Mouse (Mus musculus): ENCODE measurements at regions not wholly inside any gene's neighbourhood (a gene's known extent, or its start where the extent isn't known, plus 50 kb on each side); places are given as distances from the start of the nearest gene placed in this dataset.

- DNase-seq, result no peak
Measured at GRCm38 (mm10) chr4:87665149-87665548, 368.0 kb downstream of the Mllt3 start.

- DNase-seq, result no peak
Measured at GRCm38 (mm10) chr4:87662876-87663275, 370.3 kb downstream of the Mllt3 start.

GRCm38 (mm10) chr4:87658316-87658715 is 374.8 kb downstream of the Mllt3 start:
- no peak for DNase-seq

GRCm38 (mm10) chr4:87657855-87658254 is 375.3 kb downstream of the Mllt3 start:
- no peak for DNase-seq

- DNase-seq, result no peak
Measured at GRCm38 (mm10) chr4:87653440-87654165, 379.6 kb downstream of the Mllt3 start.

GRCm38 (mm10) chr4:87652314-87652934 is 380.7 kb downstream of the Mllt3 start:
- DNase-seq, result no peak

GRCm38 (mm10) chr4:87651275-87651674 is 381.9 kb downstream of the Mllt3 start:
- DNase-seq, result peak; percentile 6

- DNase-seq, result peak; percentile 34
Measured at GRCm38 (mm10) chr4:87650837-87651236, 382.3 kb downstream of the Mllt3 start.

- DNase-seq, result no peak
Measured at GRCm38 (mm10) chr4:87650393-87650792, 382.8 kb downstream of the Mllt3 start.

- DNase-seq, result no peak
Measured at GRCm38 (mm10) chr4:87648919-87649318, 384.2 kb downstream of the Mllt3 start.

- DNase-seq, result no peak
Measured at GRCm38 (mm10) chr4:87647932-87648911, 384.9 kb downstream of the Mllt3 start.

GRCm38 (mm10) chr4:87642002-87642401 is 391.2 kb downstream of the Mllt3 start:
- DNase-seq, result no peak

GRCm38 (mm10) chr4:87641551-87641950 is 391.6 kb downstream of the Mllt3 start:
- no peak for DNase-seq

- no peak for DNase-seq
Measured at GRCm38 (mm10) chr4:87638380-87638646, 394.9 kb downstream of the Mllt3 start.

GRCm38 (mm10) chr4:87637629-87638379 is 395.4 kb downstream of the Mllt3 start:
- DNase-seq, result no peak

GRCm38 (mm10) chr4:87611116-87611515 is 380.8 kb upstream of the Slc24a2 start:
- no peak for DNase-seq

- no peak for DNase-seq
Measured at GRCm38 (mm10) chr4:87593644-87594043, 363.4 kb upstream of the Slc24a2 start.

- DNase-seq, result no peak
Measured at GRCm38 (mm10) chr4:87590797-87591196, 360.5 kb upstream of the Slc24a2 start.

- DNase-seq, result no peak
Measured at GRCm38 (mm10) chr4:87578164-87578563, 347.9 kb upstream of the Slc24a2 start.

- DNase-seq, result no peak
Measured at GRCm38 (mm10) chr4:87570950-87571349, 340.7 kb upstream of the Slc24a2 start.

GRCm38 (mm10) chr4:87570470-87570891 is 340.2 kb upstream of the Slc24a2 start:
- DNase-seq, result peak; percentile 16

- no peak for DNase-seq
Measured at GRCm38 (mm10) chr4:87566616-87567015, 336.3 kb upstream of the Slc24a2 start.

GRCm38 (mm10) chr4:87554912-87555311 is 324.6 kb upstream of the Slc24a2 start:
- DNase-seq, result no peak

All from cerebellum, adult 11-12 months (tissue).